Mouse (Mus musculus) myocyte (in vitro differentiated cells): ENCODE measurements around the gene Baiap2.

ENCODE experiments used
- CEBPB ChIP-seq: IDR thresholded peaks from 2 replicates; pipeline ENCODE4 v1.6.1; 2011; ENCODE audit warnings: mild to moderate bottlenecking, moderate library complexity; ENCODE audit not compliant: poor library complexity, insufficient read depth, severe bottlenecking
- E2F4 ChIP-seq: IDR thresholded peaks from one replicate; pipeline ENCODE4 v1.6.1; 2011; ENCODE audit warnings: mild to moderate bottlenecking, control low read depth, moderate library complexity; ENCODE audit not compliant: insufficient read depth
- MAX ChIP-seq: IDR thresholded peaks from one replicate; pipeline ENCODE4 v1.6.1; 2011; ENCODE audit warnings: low read depth, mild to moderate bottlenecking, control low read depth
- MYOD1 ChIP-seq, 3 experiments: IDR thresholded peaks; one replicate each; pipeline ENCODE4 v1.6.1; 2011; ENCODE audit warnings: control low read depth in 2 of 3, low read depth in 2 of 3, mild to moderate bottlenecking in 2 of 3, moderate library complexity in 1 of 3; ENCODE audit not compliant: insufficient read length in 2 of 3, control insufficient read depth in 1 of 3
- MYOG ChIP-seq, 3 experiments: IDR thresholded peaks; one replicate each; pipeline ENCODE4 v1.6.1; 2011; ENCODE audit warnings: control low read depth in 2 of 3, low read depth in 2 of 3, mild to moderate bottlenecking in 2 of 3; ENCODE audit not compliant: insufficient read length in 2 of 3, control insufficient read depth in 1 of 3, insufficient read depth in 1 of 3
- POLR2A ChIP-seq: IDR thresholded peaks from one replicate; pipeline ENCODE4 v1.6.1; 2011; ENCODE audit warnings: low read depth, mild to moderate bottlenecking, control low read depth, moderate library complexity; ENCODE audit not compliant: insufficient read length
- POLR2AphosphoS2 ChIP-seq: IDR thresholded peaks from one replicate; pipeline ENCODE4 v1.6.1; 2011; ENCODE audit warnings: low read depth, control low read depth; ENCODE audit not compliant: insufficient read length
- REST ChIP-seq: IDR thresholded peaks from one replicate; pipeline ENCODE4 v1.6.1; 2011; ENCODE audit warnings: mild to moderate bottlenecking, control low read depth, moderate library complexity; ENCODE audit not compliant: insufficient read depth, insufficient read length
- SRF ChIP-seq: IDR thresholded peaks from one replicate; pipeline ENCODE4 v1.6.1; 2011; ENCODE audit warnings: low read depth; ENCODE audit not compliant: control insufficient read depth, insufficient read length
- TCF12 ChIP-seq: IDR thresholded peaks from one replicate; pipeline ENCODE4 v1.6.1; 2011; ENCODE audit warnings: mild to moderate bottlenecking, control low read depth; ENCODE audit not compliant: poor library complexity, insufficient read depth, severe bottlenecking
- TCF3 ChIP-seq: IDR thresholded peaks from one replicate; pipeline ENCODE4 v1.6.1; 2011; ENCODE audit warnings: low read depth, control low read depth; ENCODE audit not compliant: insufficient read length
- USF1 ChIP-seq: IDR thresholded peaks from one replicate; pipeline ENCODE4 v1.6.1; 2011; ENCODE audit warnings: low read depth, mild to moderate bottlenecking, control low read depth, moderate library complexity

DNA sequence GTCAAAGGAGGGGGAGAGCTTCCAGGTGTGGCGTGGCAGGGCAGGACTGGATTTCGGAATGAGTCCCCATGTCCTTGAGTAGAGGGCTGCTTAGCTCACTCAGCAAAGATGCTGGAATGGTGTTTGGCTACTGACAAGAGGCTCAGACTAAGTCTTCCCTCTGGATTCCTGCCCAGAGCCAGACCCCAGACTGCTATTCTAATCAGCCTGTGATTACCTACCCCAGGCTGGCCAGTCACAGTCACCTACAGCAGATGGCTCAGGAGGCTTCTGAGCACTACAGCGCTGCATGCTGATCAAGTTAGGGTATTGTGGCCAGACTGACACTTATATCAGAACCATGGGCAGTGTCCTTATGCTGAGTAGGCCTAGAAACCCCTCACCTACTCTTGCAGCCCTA lies 39.7 kb downstream of the Baiap2 start:
- TF ChIP-seq E2F4 (no peak), POLR2A (no peak), USF1 (no peak), MAX (no peak), CEBPB (no peak), MYOG (IDR thresholded peaks at IDR 0.05; ENCODE audit: control insufficient read depth in 1 of 3, insufficient read depth in 1 of 3, insufficient read length in 2 of 3, low read depth in 2 of 3) (no peak), REST (no peak), MYOD1 (IDR thresholded peaks at IDR 0.05; ENCODE audit: control insufficient read depth in 1 of 3, insufficient read length in 2 of 3, low read depth in 2 of 3) (no peak), TCF12 (no peak), SRF (no peak), POLR2AphosphoS2 (no peak), TCF3 (no peak)
